Mouse (Mus musculus): ENCODE results near the gene Lsm3. TPM values are rescaled to one million over a fixed set of nuclear protein-coding genes. Genes with fewer than 3 reads are reported as not detected.
"Not testable (repeated sequence)": the region's sequence is repeated elsewhere in the genome, so short reads cannot be mapped to it uniquely, and the experiment has no call there.

Gene Lsm3
- total RNA-seq (2021): 10 to 100 TPM; 35.6 to 36.4 TPM
- long read RNA-seq, experiment 1, transcript Lsm3-201 (4 exons, 743 nt): major isoform, 33 of 58 reads
- long read RNA-seq, experiment 1, partial matches to known transcripts: 21 of 58 reads
- long read RNA-seq, experiment 1, other reads (novel, unspliced or antisense): 4 of 58 reads
- long read RNA-seq, experiment 2, transcript Lsm3-201 (4 exons, 743 nt): major isoform, 22 of 31 reads
- long read RNA-seq, experiment 2, partial matches to known transcripts: 7 of 31 reads
- long read RNA-seq, experiment 2, other reads (novel, unspliced or antisense): 2 of 31 reads

DNA sequence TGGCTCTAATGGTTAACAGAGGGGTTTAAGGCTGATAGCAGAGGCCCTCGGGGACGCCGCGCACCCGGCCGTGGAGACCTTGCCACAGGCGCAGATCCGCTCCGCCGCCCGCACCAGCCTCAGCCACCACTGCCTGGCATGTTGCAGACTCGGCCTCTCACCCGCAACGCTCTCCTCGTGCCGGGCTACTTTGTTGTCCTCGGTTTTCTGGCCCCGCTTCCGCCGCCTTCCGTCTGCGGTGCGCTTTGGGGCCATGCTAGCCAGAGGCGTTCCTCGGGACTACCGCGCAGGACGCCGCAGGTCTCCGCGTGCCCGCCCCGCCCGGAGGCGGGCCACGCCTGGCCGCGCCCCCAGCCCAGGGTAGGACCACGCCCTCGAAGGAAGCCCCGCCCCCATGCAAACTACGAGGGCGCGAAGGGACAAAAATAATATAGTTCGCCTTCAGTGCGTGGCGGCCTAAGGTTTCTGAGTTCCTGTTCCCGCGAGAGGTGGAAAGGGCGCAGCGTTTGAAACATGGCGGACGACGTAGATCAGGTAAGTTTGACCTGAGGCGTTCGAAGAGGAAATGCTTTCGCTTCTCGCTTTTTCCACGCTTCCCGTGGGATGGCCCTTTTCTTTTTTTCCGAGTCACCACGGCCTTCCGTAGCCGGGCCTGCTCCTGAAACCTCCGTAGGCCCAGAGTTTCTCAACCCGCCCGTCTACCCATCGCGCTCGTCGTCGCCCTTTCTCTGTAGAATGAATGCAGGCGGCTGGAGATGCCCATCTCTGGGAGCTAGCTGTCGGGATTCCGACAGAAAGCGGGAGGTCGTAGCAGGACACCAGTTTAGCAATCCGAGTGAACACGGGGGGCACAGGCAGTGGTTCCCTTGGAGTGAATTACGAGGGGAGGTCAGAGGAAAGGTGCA, at the start of gene Lsm3, which contains the start of gene Xpc:
Gene Lsm3 (plus strand): TSS at position 384 of the 905 bp plus-strand sequence.
Gene Xpc (minus strand): TSS at position 344 of the 905 bp plus-strand sequence.
- peak; percentile 96 for DNase-seq

DNA sequence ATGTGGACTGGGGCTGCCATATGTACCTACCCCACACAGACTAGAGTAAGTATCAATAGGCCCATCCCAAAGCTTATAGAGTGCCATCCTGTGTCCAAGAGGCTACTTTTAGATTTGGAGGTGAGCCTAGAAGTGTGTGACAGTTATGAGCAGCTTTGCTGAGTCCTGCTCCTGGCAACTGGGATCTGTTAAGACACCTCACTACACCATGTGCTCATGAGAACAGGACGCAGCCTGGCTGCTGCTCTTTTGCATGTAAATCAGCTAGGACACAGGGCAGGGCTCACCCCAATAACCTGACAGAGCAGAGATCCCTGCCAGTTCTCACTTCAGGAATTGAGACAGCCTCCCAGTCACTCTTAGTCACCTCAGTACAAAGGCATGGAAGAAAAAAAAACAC, 48.6 kb upstream of the Lsm3 start:
- peak; percentile 29 for DNase-seq

DNA sequence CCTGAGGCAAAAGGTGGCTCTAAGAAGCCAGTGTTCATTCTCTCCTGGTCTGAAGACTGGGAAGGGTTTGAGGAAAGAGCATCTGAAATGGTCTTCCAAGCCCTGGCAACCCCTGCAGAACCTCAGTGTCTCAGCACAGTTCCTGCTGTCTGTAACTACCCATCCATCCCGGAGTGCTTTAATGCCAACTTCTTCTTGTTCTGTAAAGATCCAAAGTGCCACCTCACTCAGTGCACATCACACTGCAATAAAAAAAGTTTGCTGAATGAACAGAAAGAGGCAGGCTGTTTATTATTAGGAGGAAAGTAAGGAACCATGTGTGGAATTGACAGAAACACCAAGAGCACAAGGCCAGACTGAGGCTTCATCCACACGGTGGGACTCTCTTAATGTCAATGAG, 45.0 kb upstream of the Lsm3 start:
- no peak for DNase-seq

DNA sequence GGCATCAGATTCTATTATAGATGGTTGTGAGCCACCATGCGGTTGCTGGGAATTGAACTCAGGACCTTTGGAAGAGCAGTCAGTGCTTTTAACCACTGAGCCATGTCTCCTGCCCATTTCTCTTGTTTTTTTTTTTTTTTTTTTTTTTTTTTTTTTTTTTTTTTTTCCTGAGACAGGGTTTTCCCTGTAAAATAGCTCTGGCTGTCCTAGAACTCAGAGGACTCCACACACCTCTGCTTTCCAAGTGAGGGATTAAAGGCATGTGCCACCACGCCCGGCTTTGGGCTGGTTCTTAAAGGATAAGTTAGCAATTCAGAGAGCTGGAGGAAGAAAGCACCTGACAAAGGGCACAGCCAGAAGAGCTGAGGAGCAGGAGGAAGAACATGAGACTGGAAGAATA, 44.3 kb upstream of the Lsm3 start:
- not testable (repeated sequence) for DNase-seq

DNA sequence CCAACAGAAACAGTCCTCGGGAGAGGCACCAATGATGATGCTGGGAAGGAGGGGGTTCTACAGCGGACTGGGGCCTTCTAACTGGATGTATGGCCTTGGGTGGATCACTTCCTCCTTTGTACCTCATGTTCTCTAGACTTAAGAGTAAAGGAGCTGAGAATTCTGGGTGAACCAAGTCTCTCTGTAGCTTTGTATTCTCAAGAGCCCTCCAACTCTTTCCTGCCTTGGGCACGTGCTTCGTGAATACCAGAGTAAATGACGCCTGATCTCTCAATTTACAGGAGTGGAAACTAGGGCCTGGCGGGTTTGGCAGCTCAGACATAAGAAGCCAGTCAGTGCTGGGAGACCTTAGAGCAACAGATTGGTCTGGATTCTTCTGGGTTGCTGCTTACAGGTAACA, 43.4 kb upstream of the Lsm3 start:
- peak; percentile 2 for DNase-seq

DNA sequence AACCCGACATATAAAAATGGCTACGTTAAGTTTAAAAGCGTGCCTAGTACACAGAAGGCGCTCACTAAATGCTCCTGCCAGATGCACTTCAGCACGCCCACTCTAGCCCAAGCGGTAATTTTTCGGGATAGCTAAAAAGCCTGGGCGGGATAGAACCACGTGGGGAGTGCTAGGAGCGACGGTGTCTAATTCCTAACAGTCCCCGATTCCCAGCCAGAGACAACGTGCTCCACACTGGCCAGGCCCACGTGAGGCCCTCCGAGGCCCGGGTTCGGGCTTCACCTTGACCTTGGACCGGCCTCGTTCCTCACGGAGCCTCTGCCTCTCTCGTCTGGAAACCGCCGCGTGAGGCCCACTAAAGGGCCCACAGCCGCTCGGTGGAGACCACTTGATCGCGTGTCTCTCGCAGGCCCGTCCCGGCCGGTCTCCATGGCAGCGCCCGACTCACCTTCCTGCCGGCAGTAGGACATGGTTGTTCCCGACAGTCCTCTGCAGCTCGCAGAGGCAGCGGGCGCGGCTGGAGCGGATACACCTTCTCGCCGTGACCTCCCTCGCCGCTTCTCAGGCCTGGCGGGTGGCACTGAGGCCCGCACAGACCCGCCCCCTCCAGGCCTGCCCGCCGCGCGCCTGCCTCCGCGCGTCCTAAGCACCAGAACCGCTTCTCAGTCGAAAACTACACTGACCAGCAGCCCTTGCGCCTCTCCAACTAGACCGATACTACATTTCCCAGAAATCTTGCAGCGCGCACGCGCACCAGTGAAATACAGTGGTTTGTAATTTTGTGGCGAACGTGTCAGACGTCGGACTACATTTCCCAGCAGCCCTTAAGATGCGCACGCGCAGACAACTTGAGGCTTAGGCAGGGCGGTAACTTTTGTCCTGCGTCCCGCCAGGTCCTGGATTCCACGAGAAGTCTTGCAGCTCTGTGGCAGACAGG, 42.6 kb upstream of the Lsm3 start, which contains the start of the genes Chchd4 and Tmem43:
Gene Chchd4 (minus strand): TSS at position 679 of the 937 bp plus-strand sequence.
Gene Tmem43 (plus strand): TSS at position 836 of the 937 bp plus-strand sequence.
- peak; percentile 98 for DNase-seq

DNA sequence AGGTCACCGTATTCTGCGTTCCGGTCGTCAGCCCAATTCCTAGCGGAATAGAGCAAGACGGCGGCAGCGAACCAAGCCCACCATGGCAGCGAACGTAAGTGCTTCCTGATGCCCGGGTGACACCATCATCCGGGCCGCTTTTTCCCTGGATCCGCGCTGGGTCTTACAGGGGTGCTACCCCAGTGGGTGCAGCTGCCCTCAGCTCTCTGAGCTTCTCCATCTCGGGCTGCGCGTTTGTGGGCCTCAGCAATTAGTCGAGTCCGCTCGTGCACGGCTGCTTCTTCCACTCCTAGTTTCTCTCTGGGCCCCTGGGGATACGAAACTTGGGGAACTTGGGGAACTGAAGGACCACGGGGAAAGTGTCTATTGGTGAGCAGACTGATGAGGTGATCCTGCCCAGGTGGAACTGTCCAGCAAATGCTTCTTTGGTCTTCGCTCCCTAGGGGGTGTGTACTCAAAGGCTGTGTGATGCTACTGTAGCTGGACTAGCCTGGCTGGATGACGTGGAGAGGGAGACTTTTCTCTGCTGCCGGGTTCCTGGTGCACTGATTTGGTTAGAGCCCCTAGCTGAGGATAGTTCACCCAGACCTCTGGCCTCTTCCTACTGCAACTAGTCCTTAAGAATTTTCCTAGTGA, 41.8 kb upstream of the Lsm3 start:
- DNase-seq: no peak

DNA sequence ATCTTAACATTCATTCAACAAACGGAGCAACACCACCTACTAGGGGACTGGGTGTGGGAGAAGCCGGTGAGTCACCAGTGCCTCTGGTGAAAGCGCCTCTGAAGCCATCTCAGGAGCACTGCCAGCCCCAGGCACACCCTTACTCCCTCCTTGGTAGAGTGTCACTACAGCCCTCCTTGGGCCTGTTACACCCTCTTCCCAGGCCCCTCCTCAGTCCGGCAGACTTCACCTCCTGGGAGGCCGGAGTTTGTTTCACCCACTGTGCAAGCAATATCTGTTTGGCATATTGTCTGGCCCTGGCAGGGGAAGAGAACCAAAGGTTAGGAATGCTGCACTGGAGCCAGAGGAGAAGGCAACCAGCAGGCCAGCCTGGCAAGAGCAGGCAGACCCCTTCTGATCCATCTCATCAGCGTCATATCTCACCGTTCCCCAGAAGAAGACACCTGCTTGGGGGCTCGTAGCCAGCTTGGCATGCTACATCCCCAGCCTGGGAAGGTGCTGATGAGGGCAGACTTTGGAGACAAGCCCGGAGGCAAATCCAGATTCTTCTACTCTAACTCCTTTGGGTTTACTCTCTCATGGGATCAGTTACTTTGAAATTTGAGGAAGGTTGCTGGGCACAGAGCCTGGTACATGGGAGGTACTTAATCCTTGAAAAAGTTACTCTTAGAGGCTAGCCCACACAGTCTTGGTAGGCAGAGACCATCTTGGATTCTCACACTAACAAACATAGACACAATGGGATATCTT, 41.1 kb upstream of the Lsm3 start:
- DNase-seq: peak; percentile 63

DNA sequence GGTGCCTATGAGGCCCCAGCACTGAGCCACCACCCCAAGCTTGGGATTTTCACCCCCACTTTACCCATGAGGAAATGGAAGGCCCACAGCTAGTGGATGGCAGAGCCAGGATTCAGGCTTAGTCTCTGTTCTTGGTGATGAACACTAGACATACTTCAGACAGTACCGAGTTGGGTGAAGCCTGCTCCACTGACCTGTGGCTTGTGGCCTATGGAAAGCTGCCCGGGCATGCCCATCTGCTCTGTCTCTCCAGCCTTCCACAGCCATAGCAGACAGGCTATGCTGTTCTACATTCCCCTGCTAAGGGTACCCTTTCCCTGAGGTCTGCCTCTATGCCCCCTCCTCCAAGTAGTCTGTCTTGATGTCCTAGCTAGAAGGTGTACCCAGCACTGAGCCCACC, 39.2 kb upstream of the Lsm3 start:
- no peak for DNase-seq

DNA sequence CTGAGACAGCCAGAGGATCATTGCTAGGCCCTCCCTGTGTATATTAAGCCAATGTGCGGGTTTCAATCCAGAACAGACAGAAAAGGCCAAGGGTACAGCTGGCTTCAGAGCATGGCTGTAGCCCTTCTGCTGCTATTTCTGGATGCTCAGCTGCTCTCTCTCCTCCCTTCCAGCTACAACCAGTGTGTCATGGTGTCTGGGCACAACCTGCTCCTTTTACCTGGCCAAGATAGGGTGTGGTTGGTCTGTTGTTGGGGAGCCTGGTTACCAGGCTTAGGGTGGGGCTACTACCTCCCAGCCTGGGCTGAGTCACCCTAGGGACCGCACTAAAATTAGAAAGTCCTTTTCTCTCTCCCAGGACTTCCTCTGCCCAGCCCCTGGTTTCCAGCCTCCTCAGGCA, 32.4 kb upstream of the Lsm3 start:
- peak; percentile 71 for DNase-seq

DNA sequence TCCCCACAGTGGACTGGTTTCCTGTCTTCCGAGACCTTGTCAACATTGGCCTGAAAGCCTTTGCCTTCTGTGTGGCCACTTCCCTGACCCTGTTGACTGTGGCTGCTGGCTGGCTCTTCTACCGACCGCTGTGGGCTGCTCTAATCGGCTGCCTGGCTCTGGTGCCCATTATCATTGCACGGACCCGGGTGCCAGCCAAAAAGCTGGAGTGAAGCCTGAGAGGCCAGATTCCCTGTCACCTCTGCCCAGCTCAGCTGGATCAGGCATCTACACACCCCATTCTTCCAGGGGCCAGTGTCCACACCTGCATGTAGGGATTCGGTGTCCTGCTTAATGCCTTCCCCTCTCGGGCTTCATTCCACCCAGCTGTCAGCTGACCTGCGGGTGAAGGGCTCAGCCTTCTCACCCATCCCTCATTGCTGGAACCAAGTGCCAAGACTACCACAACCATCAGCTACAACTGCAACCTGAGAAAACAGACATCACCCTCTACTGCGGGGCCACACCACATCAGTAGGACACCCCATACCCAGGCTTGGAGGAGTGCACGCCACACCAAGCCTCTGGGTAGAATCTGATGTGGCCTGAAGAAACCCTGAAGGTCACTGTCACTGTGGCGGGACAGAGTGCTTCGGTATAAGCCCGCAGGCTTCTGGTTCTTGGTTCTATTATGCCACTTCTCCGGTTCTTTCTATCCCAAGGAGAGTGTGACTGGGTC, 28.8 kb upstream of the Lsm3 start:
- peak; percentile 23 for DNase-seq

DNA sequence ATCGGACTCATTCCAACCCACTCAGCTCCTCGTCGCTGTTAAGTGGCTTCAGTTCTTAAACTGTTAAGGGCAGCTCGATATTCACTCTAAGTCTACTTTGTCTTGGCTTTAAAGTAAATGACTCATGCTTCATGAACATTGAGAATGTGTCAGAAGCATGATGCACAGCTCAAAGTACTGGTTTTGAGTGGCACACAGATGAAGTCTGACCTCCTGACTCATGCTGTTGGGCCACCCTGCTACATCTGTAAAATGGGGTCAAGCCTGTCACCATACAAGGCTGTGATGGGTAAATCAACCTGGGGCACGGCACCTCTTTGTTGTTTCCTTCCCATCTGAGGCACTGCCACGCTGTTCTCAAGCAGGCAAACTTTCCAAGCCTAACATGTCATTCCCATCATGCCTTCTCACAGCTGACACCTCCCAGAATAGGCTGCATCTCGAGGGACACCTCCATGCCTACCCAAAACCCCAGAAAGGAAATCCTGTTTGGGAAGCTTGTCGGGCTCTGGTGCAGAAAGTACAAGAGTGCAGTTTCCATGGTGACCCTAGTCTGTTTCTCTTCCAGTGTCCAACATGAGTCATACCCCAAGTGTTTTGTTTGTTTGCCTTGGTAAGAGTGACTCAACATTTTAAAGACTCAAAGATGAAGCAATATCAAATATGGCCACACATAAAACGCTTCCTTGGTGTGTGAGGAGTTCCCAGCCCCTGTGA, 27.1 kb upstream of the Lsm3 start:
- DNase-seq: peak; percentile 34

DNA sequence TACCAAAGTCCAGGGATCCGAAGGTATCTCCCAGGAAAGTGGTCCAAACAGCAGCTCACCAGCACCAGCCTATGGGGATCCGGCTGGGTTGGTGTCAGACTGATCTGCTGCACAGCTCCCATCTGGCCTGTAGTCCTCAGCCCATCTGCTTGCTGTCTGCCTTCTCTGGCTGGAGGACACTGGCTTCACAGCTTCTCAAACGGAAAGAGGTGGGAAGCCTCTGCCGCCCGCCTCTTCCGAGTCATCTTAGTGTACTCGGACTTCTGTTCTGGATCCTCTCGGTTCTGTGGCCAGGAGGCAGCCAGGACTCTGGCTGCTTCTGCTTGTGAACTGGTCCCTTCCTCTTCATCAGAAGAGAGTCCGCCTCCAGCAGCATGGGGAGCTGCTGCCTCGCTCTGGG, 25.9 kb upstream of the Lsm3 start:
- DNase-seq: peak; percentile 33

DNA sequence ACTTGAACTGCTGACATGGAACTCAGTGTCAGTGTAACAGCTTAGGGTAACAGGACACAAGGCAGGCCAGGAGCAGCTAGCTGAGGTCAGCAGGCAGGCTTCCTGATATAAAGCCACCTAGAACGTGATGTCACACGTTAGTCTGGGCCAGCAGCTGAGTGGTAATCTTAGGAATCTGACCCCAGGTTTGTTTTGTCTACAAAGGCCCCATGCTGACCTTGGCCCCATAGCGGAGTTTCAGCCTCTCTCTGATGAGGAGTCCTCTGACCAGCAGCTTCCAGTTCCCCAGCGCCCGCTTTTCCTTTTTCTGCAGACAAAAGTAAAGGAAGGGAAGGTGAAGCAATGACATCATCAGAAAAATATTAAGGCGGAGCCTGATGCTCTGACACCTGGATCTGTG, 24.7 kb upstream of the Lsm3 start:
- no peak for DNase-seq

DNA sequence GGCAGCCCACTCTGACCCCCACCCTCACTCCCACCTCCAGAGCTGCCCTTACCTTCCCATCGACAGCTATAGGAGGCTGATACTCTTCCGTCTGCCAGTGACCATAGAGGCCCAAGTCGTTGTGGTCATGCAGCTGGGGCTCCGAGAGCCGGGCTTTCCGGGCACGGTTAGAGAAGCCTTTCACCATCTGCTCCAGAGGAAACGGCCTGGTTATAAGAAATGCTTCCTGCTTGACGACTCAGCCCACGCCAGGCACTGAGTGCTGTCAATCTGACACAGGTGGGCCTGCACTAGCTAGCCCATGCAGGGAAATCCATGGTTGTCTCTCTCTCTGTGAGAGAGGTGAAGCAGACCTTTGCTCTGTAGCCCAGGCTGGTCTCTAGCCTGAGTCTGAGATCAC, 22.7 kb upstream of the Lsm3 start:
- DNase-seq: no peak

DNA sequence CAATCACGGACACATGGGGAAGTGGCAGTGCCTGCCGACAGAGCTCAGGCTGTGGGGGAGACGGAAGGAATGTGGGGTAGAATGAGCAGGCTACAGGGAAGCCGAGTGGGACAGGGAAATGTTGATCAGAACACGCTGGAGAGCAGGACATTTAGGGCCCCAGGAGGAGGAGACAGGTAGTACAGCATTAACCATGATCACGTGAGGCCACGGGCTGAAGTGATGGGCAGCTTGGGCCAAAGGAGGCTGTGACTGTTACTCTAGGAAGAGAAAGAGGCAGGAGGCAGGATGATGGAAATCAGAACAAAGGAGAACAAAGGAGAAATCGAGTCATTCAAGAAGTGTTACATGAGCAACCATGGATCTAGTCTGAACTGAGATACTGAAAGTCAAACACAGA, 21.2 kb upstream of the Lsm3 start:
- no peak for DNase-seq

DNA sequence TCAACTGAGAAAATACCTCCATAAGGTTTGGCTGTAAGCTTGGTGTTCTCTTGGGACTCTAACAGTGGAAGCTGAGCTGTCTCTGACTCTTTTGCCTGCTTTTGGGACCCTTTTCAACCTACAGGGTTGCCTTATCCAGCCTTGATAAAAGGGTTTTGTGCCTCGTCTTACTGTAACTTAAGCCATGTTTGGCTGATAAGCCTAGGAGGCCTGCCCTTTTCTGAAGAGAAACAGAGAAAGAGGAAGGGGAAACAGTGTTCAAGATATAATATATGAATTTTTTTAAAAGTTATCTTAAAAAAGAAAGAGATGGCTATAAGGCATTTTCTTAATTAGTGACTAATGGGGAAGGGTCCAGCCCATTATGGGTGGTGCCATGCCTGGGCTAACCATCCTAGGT, 12.4 kb upstream of the Lsm3 start:
- DNase-seq: no peak

DNA sequence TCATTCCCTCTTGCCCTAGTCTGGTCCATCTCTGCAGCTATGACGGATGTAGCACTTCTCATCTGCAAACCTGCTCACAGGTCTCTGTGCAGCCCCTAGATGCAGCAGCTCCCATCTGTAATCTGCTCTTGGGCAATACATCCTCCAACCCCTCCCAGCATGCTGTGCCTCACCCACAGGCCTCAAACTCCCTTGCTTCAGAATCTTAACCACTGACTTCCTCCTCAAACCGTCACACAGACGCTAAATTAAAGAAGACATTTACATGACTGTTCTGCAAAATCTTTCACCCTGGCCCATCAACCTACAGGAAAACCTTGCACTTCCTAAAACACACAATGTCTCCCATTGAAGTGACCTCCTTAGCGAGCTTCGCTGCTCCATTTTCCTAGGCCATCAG, 9.7 kb upstream of the Lsm3 start:
- DNase-seq: no peak

DNA sequence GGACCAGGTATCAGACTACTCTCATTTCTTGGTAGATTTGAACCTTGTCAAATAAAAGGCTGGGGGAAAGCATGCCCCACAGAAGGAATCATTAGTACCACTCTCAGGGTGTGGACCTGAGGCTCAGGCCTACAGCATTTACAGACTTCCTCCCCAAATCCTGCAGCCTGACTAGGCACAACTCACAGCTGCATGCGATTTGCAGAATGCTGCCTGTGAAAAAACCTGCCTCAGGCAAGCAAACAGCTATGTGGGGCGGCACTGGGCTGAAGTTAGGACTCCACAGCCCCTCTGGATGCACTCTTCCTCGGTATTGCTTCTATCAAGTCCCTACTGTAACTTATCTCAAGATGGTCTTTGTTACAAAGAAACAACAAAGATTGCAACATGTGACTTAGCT, 7.7 kb upstream of the Lsm3 start:
- no peak for DNase-seq

Data from gastrocnemius, postnatal 25 days (tissue).